Comparison of ENCODE assay signal across 17 mouse cellular contexts in genomic region chr3:117366041-117366440, GRCm38 (mm10). TPM values are rescaled to one million over a fixed set of nuclear protein-coding genes. Genes with fewer than 3 reads are reported as not detected.
"Had no signal": no experiment of that assay in that cellular context is flagged by ENCODE, and none has a peak within 500 bp of the region (broad histone marks: within the 10 kb centered on the region; RNA-seq: fewer than 3 reads in every experiment).

No protein-coding gene starts in this region.

- H3K4me1 ChIP-seq: neural tube, embryonic 13.5 days; neural tube, embryonic 15.5 days; stomach, embryonic 15.5 days had no signal

- H3K27ac ChIP-seq: neural tube, embryonic 13.5 days; neural tube, embryonic 15.5 days; stomach, embryonic 15.5 days; stomach, postnatal 0 days had no signal

- H3K36me3 ChIP-seq: neural tube, embryonic 13.5 days; neural tube, embryonic 15.5 days; stomach, embryonic 15.5 days had no signal

- DNase-seq: retina, postnatal 1 day; right cerebral cortex, adult 18-20 months; right cerebral cortex, postnatal 14 days; right cerebral cortex, postnatal 25 days; right cerebral cortex, postnatal 4 days; spleen, adult 18-20 months; thymus, adult 18-20 months; thymus, adult 2 months; thymus, postnatal 14 days; thymus, postnatal 25 days; thymus, postnatal 36 days; thymus, postnatal 4 days had no signal

- H3K27me3 ChIP-seq: neural tube, embryonic 15.5 days; stomach, embryonic 15.5 days had no signal

- H3K4me3 ChIP-seq: neural tube, embryonic 13.5 days; neural tube, embryonic 15.5 days; stomach, embryonic 15.5 days had no signal

- H3K9ac ChIP-seq: neural tube, embryonic 13.5 days; neural tube, embryonic 15.5 days; stomach, embryonic 15.5 days had no signal

- H3K9me3 ChIP-seq: neural tube, embryonic 13.5 days; neural tube, embryonic 15.5 days; stomach, embryonic 15.5 days had no signal

- H3K4me2 ChIP-seq: neural tube, embryonic 13.5 days; neural tube, embryonic 15.5 days; stomach, embryonic 15.5 days had no signal

RNA-seq across cellular contexts. Expression of gene Plppr4, which starts 5.4 kb away (rescaled TPM):
- polyA plus RNA-seq: small intestine, adult 2 months had no signal
